Comparison of ENCODE assay signal across 9 mouse cellular contexts in the genomic region with DNA sequence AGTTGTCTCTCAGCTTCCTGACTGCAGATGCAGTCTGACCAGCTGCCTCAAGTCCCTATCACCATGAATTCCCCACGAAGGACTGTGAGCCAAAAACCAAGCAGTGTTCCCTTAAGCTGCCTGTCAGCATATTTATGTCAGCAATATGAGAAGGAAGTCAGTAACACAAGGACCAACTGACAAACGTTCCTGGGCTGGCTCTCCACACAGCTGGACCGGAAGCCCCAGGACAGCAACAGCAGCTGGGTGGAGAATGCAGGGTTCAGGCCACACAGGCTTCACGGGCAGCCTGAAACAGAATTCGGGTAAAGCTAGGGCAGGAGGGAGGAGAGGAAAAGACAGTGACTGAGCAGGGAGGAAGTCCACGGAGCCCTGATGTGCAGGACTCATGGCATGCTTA. TPM values are rescaled to one million over a fixed set of nuclear protein-coding genes. Genes with fewer than 3 reads are reported as not detected.
DNase-seq lines count a peak whose midpoint lies in the region; ATAC-seq lines count a peak whose summit lies in the region.
"Had no signal": no experiment of that assay in that cellular context is flagged by ENCODE, and none has a peak within 500 bp of the region (broad histone marks: within the 10 kb centered on the region; RNA-seq: fewer than 3 reads in every experiment).

No protein-coding gene starts in this region.

- 36% methylated on average over 6 of the region's 6 CpGs for WGBS in heart, embryonic 14.5 days

- H3K27me3 ChIP-seq in heart, embryonic 14.5 days (ENCODE audit: control insufficient read depth, insufficient read depth, low read length), result no peaks in the 10 kb centered on the region
- H3K27me3 ChIP-seq in megakaryocyte, embryonic 14.5 days (replicated peaks), result no peaks in the 10 kb centered on the region
- H3K27me3 ChIP-seq: CH12.LX had no signal

- peaks cover 8 to 35% of the 10 kb centered on the region in 2 experiments for H3K4me1 ChIP-seq in heart, embryonic 14.5 days (ENCODE audit: control insufficient read depth in 2 of 2, insufficient read depth in 2 of 2, low read length in 2 of 2)
- H3K4me1 ChIP-seq in megakaryocyte, embryonic 14.5 days, result peaks cover 90% of the 10 kb centered on the region

- no peaks in the 10 kb centered on the region for H3K9me3 ChIP-seq in heart, embryonic 14.5 days (ENCODE audit: control insufficient read depth, low read length)
- no peaks in the 10 kb centered on the region for H3K9me3 ChIP-seq in megakaryocyte, embryonic 14.5 days

- H3K27ac ChIP-seq in heart, embryonic 14.5 days (replicated peaks in 1 of 2; ENCODE audit: control insufficient read depth in 1 of 2, insufficient read depth in 1 of 2, low read depth in 2 of 2, low read length in 2 of 2), result peak overlapping the region; percentile 59 to 74

- 0 out of 2 replicates have a peak, but pooled peaks have one; percentile 13 for ATAC-seq in frontal cortex, adult (ENCODE audit: low TSS enrichment)
- ATAC-seq in heart, embryonic 14.5 days (ENCODE audit: insufficient number of reproducible peaks, insufficient read depth, low FRiP score, low read depth), result no peak; the same call in 1 of the 2 replicates
- no peak for ATAC-seq in CD4-positive, CD25-positive, alpha-beta regulatory T cell, adult 4 months

- H3K4me3 ChIP-seq in heart, embryonic 14.5 days (ENCODE audit: control insufficient read depth in 1 of 2, insufficient read depth in 1 of 2, low read depth in 1 of 2, low read length in 2 of 2), result no peak overlapping the region
- H3K4me3 ChIP-seq in megakaryocyte, embryonic 14.5 days (replicated peaks), result peak overlapping the region; percentile 85

- peak overlapping the region; percentile 31; the same call in 1 of the 2 replicates for H3K4me2 ChIP-seq in heart, embryonic 14.5 days (ENCODE audit: low read length)

- peaks cover 17% of the 10 kb centered on the region; the same call in 1 of the 2 replicates for H3K36me3 ChIP-seq in heart, embryonic 14.5 days (ENCODE audit: control insufficient read depth, insufficient read depth, low read length)
- H3K36me3 ChIP-seq in megakaryocyte, embryonic 14.5 days (replicated peaks; ENCODE audit: low read length), result peaks cover 65% of the 10 kb centered on the region

- H3K9ac ChIP-seq in heart, embryonic 14.5 days (ENCODE audit: low read length), result peak overlapping the region; percentile 16; the same call in 1 of the 2 replicates

- DNase-seq in frontal cortex, postnatal 36 days (ENCODE audit: low spot score in 2 of 2), result no peak
- DNase-seq in kidney, postnatal 4 days, result peak; percentile 67 to 76
- DNase-seq in cerebellum, adult 9-11 months, result no peak
- DNase-seq in right cerebral cortex, postnatal 14 days, result no peak

RNA-seq across cellular contexts. Expression of gene Vps26c, which starts 7.6 kb away (rescaled TPM):
- polyA plus RNA-seq in heart, embryonic 14.5 days (2014; fragmentation: Nextera tagmentation; extraction: Ambion mirVana), result 49.4 and 56.3 TPM in 2 replicates
- 2.8 and 3.1 TPM in 2 replicates for polyA plus RNA-seq in megakaryocyte, embryonic 14.5 days (2012; ENCODE audit: insufficient read depth, low replicate concordance)
- 10 to 100 TPM; 89.2 to 95.1 TPM for polyA plus RNA-seq in CD4-positive, CD25-positive, alpha-beta regulatory T cell, adult 4 months (2017; shearing (Covaris generic))

RNA-seq across cellular contexts. Expression of gene Dyrk1a, which starts 50.8 kb away (rescaled TPM):
- 12.2 and 12.3 TPM in 2 replicates for polyA plus RNA-seq in heart, embryonic 14.5 days (2014; fragmentation: Nextera tagmentation; extraction: Ambion mirVana)
- polyA plus RNA-seq in megakaryocyte, embryonic 14.5 days (2012; ENCODE audit: insufficient read depth, low replicate concordance), result 5.9 and 6.5 TPM in 2 replicates
- 10 to 100 TPM; 24.2 to 26.6 TPM for polyA plus RNA-seq in CD4-positive, CD25-positive, alpha-beta regulatory T cell, adult 4 months (2017; shearing (Covaris generic))

Comparison
In these comparisons a context has a peak if more than half of its experiments do, and no peak if none do; other contexts are left out.
1. DNase-seq: peak in kidney, postnatal 4 days (2 of 2); none in frontal cortex, postnatal 36 days (0 of 2), cerebellum, adult 9-11 months (single experiment) and right cerebral cortex, postnatal 14 days (single experiment).
2. RNA of gene Vps26c, which starts 7.6 kb away (polyA plus RNA-seq): 89.2 to 95.1 TPM in CD4-positive, CD25-positive, alpha-beta regulatory T cell, adult 4 months and 49.4 to 56.3 TPM in heart, embryonic 14.5 days; 2.8 to 3.1 TPM in megakaryocyte, embryonic 14.5 days; every median in the first group is over 10 times any median in the second.